Mouse (Mus musculus) CH12.LX (cell line): ENCODE measurements at regions not wholly inside any gene's neighbourhood (a gene's known extent, or its start where the extent isn't known, plus 50 kb on each side); places are given as distances from the start of the nearest gene placed in this dataset.

ENCODE experiments used
- DNase-seq: peaks from one replicate; pipeline ENCODE4 v3.0.0-alpha.2; 2013; ENCODE audit errors: extremely low read depth
- H3K27ac ChIP-seq: 2 replicates; pipeline ENCODE4 v1.5.1; 2012; ENCODE audit warnings: low read depth, mild to moderate bottlenecking, control low read depth, moderate library complexity; ENCODE audit not compliant: insufficient read depth
- H3K27me3 ChIP-seq: replicated peaks from 2 replicates; pipeline ENCODE3; 2012; ENCODE audit warnings: inconsistent platforms
- H3K36me3 ChIP-seq, 2 experiments: replicated peaks in 1 of 2; 2 replicates each; pipeline versions ENCODE3 to v1.6.1; 2012; ENCODE audit warnings: inconsistent platforms in 1 of 2, low read length in 1 of 2, mild to moderate bottlenecking in 1 of 2, mixed read lengths in 1 of 2, moderate library complexity in 1 of 2; ENCODE audit not compliant: control insufficient read depth in 1 of 2, insufficient read depth in 1 of 2
- H3K4me1 ChIP-seq, 2 experiments: 2 replicates each; pipeline ENCODE4 v1.6.1; 2012; ENCODE audit warnings: inconsistent platforms in 1 of 2, moderate library complexity in 1 of 2; ENCODE audit not compliant: insufficient read depth in 2 of 2, control insufficient read depth in 1 of 2
- H3K4me2 ChIP-seq: 2 replicates; pipeline ENCODE4 v1.6.1; 2012; ENCODE audit warnings: low read depth, mild to moderate bottlenecking, control low read depth; ENCODE audit not compliant: poor library complexity, insufficient read depth, severe bottlenecking
- H3K4me3 ChIP-seq, 3 experiments: fragments of 150-350 bp in 1 of 3; sonication (generic) in 1 of 3; replicated peaks in 1 of 3; 2 replicates each; pipeline versions ENCODE3 to v1.5.1; 2011 to 2012; ENCODE audit warnings: low read depth in 2 of 3, low read length in 2 of 3, mild to moderate bottlenecking in 2 of 3, moderate library complexity in 2 of 3, control low read depth in 1 of 3, improper control_type of control experiment in 1 of 3, inconsistent platforms in 1 of 3, mixed read lengths in 1 of 3; ENCODE audit not compliant: poor library complexity in 1 of 3
- H3K79me2 ChIP-seq: replicated peaks from 2 replicates; pipeline ENCODE4 v1.6.1; 2012; ENCODE audit warnings: mild to moderate bottlenecking, moderate library complexity; ENCODE audit not compliant: control insufficient read depth, poor library complexity, insufficient read depth, severe bottlenecking; ENCODE audit errors: extremely low read depth
- H3K9ac ChIP-seq: 2 replicates; pipeline ENCODE4 v1.6.1; 2012; ENCODE audit warnings: low read depth, mild to moderate bottlenecking, control low read depth, moderate library complexity; ENCODE audit not compliant: insufficient read depth
- H3K9me3 ChIP-seq: replicated peaks from 2 replicates; pipeline ENCODE3; 2012; ENCODE audit warnings: low read length, inconsistent platforms, mixed read lengths
- BHLHE40 ChIP-seq: IDR thresholded peaks from 2 replicates; pipeline ENCODE4 v1.6.1; 2011; ENCODE audit warnings: mild to moderate bottlenecking, low read depth, low read length, improper control_type of control experiment
- CHD1 ChIP-seq: IDR thresholded peaks from 2 replicates; pipeline ENCODE4 v1.6.1; 2012; ENCODE audit warnings: low read depth, low read length, improper control_type of control experiment, inconsistent platforms
- CHD2 ChIP-seq: IDR thresholded peaks from 2 replicates; pipeline ENCODE4 v1.6.1; 2011; ENCODE audit warnings: low read length, improper control_type of control experiment
- CTCF ChIP-seq, 2 experiments: IDR thresholded peaks in 1 of 2; conservative IDR thresholded peaks in 1 of 2; 2 replicates each; pipeline ENCODE4 v1.5.1; 2011 to 2012; ENCODE audit warnings: low read depth in 2 of 2, low read length in 2 of 2, improper control_type of control experiment in 1 of 2, inconsistent platforms in 1 of 2, mild to moderate bottlenecking in 1 of 2, moderate library complexity in 1 of 2
- E2F4 ChIP-seq: IDR thresholded peaks from 2 replicates; pipeline ENCODE4 v1.6.1; 2011; ENCODE audit warnings: low read depth, low read length, improper control_type of control experiment; ENCODE audit not compliant: insufficient replicate concordance
- ELF1 ChIP-seq: IDR thresholded peaks from 2 replicates; pipeline ENCODE4 v1.6.1; 2014; ENCODE audit warnings: low read depth, mild to moderate bottlenecking, inconsistent platforms, low read length, improper control_type of control experiment
- EP300 ChIP-seq: IDR thresholded peaks from 2 replicates; pipeline ENCODE4 v1.6.1; 2011; ENCODE audit warnings: low read length, improper control_type of control experiment
- ETS1 ChIP-seq: conservative IDR thresholded peaks from 2 replicates; pipeline ENCODE4 v1.6.1; 2012; ENCODE audit warnings: low read depth, mild to moderate bottlenecking, inconsistent platforms, low read length, improper control_type of control experiment, moderate library complexity
- GABPA ChIP-seq: IDR thresholded peaks from 2 replicates; pipeline ENCODE4 v1.6.1; 2012; ENCODE audit warnings: low read depth, low read length, improper control_type of control experiment, inconsistent platforms; ENCODE audit not compliant: insufficient replicate concordance
- HCFC1 ChIP-seq: IDR thresholded peaks from 2 replicates; pipeline ENCODE4 v1.6.1; 2012; ENCODE audit warnings: low read depth, mild to moderate bottlenecking, inconsistent platforms, low read length, improper control_type of control experiment
- IRF4 ChIP-seq: IDR thresholded peaks from 2 replicates; pipeline ENCODE4 v1.6.1; 2014; ENCODE audit warnings: low read depth, mild to moderate bottlenecking, inconsistent platforms, low read length, improper control_type of control experiment
- JUN ChIP-seq: IDR thresholded peaks from 2 replicates; pipeline ENCODE4 v1.6.1; 2011; ENCODE audit warnings: low read depth, mild to moderate bottlenecking, low read length, improper control_type of control experiment, moderate library complexity; ENCODE audit not compliant: insufficient read depth
- JUND ChIP-seq: conservative IDR thresholded peaks from 2 replicates; pipeline ENCODE4 v1.6.1; 2011; ENCODE audit warnings: low read depth, low read length, improper control_type of control experiment
- KAT2A ChIP-seq: IDR thresholded peaks from 2 replicates; pipeline ENCODE4 v1.6.1; 2012; ENCODE audit warnings: low read length, improper control_type of control experiment, inconsistent platforms; ENCODE audit not compliant: insufficient replicate concordance
- MAFK ChIP-seq: IDR thresholded peaks from 2 replicates; pipeline ENCODE4 v1.6.1; 2011; ENCODE audit warnings: low read length, improper control_type of control experiment; ENCODE audit not compliant: insufficient replicate concordance
- MAX ChIP-seq: IDR thresholded peaks from 2 replicates; pipeline ENCODE4 v1.6.1; 2011; ENCODE audit warnings: low read length, improper control_type of control experiment
- MAZ ChIP-seq: IDR thresholded peaks from 2 replicates; pipeline ENCODE4 v1.6.1; 2012; ENCODE audit warnings: low read depth, mild to moderate bottlenecking, inconsistent platforms, low read length, improper control_type of control experiment, moderate library complexity
- MEF2A ChIP-seq: IDR thresholded peaks from 2 replicates; pipeline ENCODE4 v1.6.1; 2014; ENCODE audit warnings: low read depth, mild to moderate bottlenecking, inconsistent platforms, low read length, improper control_type of control experiment, borderline replicate concordance
- MXI1 ChIP-seq: IDR thresholded peaks from 2 replicates; pipeline ENCODE4 v1.6.1; 2011; ENCODE audit warnings: mild to moderate bottlenecking, low read depth, low read length, improper control_type of control experiment
- MYC ChIP-seq: IDR thresholded peaks from 2 replicates; pipeline ENCODE4 v1.6.1; 2011; ENCODE audit warnings: low read depth, mild to moderate bottlenecking, improper control_type of control experiment, low read length
- NELFE ChIP-seq: IDR thresholded peaks from 2 replicates; pipeline ENCODE4 v1.6.1; 2011; ENCODE audit warnings: low read depth, low read length, improper control_type of control experiment
- NRF1 ChIP-seq: IDR thresholded peaks from 2 replicates; pipeline ENCODE4 v1.6.1; 2014; ENCODE audit warnings: low read depth, mild to moderate bottlenecking, inconsistent platforms, low read length, improper control_type of control experiment, moderate library complexity
- PAX5 ChIP-seq: IDR thresholded peaks from 2 replicates; pipeline ENCODE4 v1.6.1; 2012; ENCODE audit warnings: low read length, inconsistent platforms, mixed read lengths
- POLR2A ChIP-seq: IDR thresholded peaks from 2 replicates; pipeline ENCODE4 v1.6.1; 2011; ENCODE audit warnings: low read depth, mild to moderate bottlenecking, improper control_type of control experiment, low read length
- POLR2AphosphoS2 ChIP-seq: IDR thresholded peaks from 2 replicates; pipeline ENCODE4 v1.6.1; 2011; ENCODE audit warnings: low read depth, low read length, improper control_type of control experiment
- RAD21 ChIP-seq: IDR thresholded peaks from 2 replicates; pipeline ENCODE4 v1.6.1; 2011; ENCODE audit warnings: low read depth, mild to moderate bottlenecking, low read length, improper control_type of control experiment, moderate library complexity
- RCOR1 ChIP-seq: conservative IDR thresholded peaks from 2 replicates; pipeline ENCODE4 v1.6.1; 2012; ENCODE audit warnings: low read depth, mild to moderate bottlenecking, inconsistent platforms, low read length, improper control_type of control experiment
- SIN3A ChIP-seq: IDR thresholded peaks from 2 replicates; pipeline ENCODE4 v1.6.1; 2012; ENCODE audit warnings: low read length, improper control_type of control experiment, inconsistent platforms
- SMC3 ChIP-seq: IDR thresholded peaks from 2 replicates; pipeline ENCODE4 v1.6.1; 2011; ENCODE audit warnings: low read depth, low read length, improper control_type of control experiment
- TBP ChIP-seq: conservative IDR thresholded peaks from 2 replicates; pipeline ENCODE4 v1.6.1; 2011; ENCODE audit warnings: low read depth, low read length, improper control_type of control experiment
- TCF12 ChIP-seq: IDR thresholded peaks from 2 replicates; pipeline ENCODE4 v1.6.1; 2014; ENCODE audit warnings: low read depth, mild to moderate bottlenecking, inconsistent platforms, low read length, improper control_type of control experiment
- UBTF ChIP-seq: IDR thresholded peaks from 2 replicates; pipeline ENCODE4 v1.6.1; 2012; ENCODE audit warnings: low read depth, mild to moderate bottlenecking, inconsistent platforms, low read length, improper control_type of control experiment, moderate library complexity
- USF1 ChIP-seq: IDR thresholded peaks from 2 replicates; pipeline ENCODE4 v1.6.1; 2014; ENCODE audit warnings: low read depth, mild to moderate bottlenecking, inconsistent platforms, low read length, improper control_type of control experiment
- USF2 ChIP-seq: conservative IDR thresholded peaks from 2 replicates; pipeline ENCODE4 v1.6.1; 2011; ENCODE audit warnings: low read depth, low read length, improper control_type of control experiment
- ZC3H11A ChIP-seq: IDR thresholded peaks from 2 replicates; pipeline ENCODE4 v1.6.1; 2012; ENCODE audit warnings: low read depth, mild to moderate bottlenecking, inconsistent platforms, low read length, improper control_type of control experiment
- ZKSCAN1 ChIP-seq: IDR thresholded peaks from 2 replicates; pipeline ENCODE4 v1.6.1; 2012; ENCODE audit warnings: low read depth, inconsistent platforms, low read length, improper control_type of control experiment, borderline replicate concordance
- ZMIZ1 ChIP-seq: IDR thresholded peaks from 2 replicates; pipeline ENCODE4 v1.6.1; 2012; ENCODE audit warnings: low read depth, mild to moderate bottlenecking, inconsistent platforms, low read length, improper control_type of control experiment
- ZNF384 ChIP-seq: IDR thresholded peaks from 2 replicates; pipeline ENCODE4 v1.6.1; 2012; ENCODE audit warnings: low read depth, low read length, improper control_type of control experiment, inconsistent platforms
- dilution Hi-C: fragments of 300-500 bp; cut with MboI; formaldehyde crosslinking; loops from 2 replicates; pipeline ENCODE4 v1.14.3; 2020; ENCODE audit warnings: low sequenced_read_pairs; ENCODE audit not compliant: extremely low pct_unique_long_range_greater_than_20kb, extremely low pct_ligation_motif_present
- in situ Hi-C: fragments of 300-500 bp; cut with MboI; formaldehyde crosslinking; loops from 3 replicates; pipeline ENCODE4 v1.14.3; 2019; ENCODE audit warnings: low sequenced_read_pairs, low pct_ligation_motif_present, low pct_unique_long_range_greater_than_20kb, mixed read lengths

DNA sequence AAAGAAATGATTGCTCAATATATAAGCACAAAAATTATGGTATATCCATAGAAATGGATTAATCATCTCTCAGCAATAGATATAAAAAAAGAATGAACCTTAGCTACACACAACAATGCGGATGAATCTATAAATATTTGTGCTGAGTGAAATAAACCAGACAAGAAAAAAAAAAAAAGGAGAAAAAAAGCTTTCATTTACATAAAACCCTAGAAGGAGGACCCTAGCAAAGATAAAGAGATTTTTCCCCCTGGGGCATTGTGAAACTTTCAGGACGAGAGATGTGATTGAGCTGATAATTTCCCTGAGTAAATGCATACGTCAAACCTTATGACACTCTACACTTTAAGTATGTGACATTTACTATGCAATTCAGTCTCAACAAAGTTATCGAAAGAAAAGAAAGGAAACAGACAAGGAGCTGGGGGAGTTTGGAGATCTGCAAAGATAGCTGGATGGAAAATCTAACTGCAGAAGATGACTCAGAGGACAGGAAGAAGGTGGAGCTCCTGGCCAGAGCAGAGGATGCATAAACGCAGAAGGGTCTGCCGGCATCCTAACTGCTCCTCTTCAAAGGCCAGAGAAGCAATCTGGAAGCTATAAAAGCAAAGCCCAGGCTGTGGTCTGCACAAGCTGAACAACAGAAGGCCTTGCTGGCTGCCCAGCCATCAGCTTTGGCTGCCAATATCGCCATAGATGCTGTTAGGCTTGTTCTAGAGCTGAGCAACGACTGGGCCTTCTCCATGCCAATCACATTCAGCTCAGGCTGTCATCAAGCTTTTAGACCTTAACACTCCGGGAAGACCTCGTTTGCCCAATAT is 115.6 kb upstream of the Nabp1 start:
- no peaks in the 10 kb centered on the region for H3K27me3 ChIP-seq
- H3K4me1 ChIP-seq = peaks cover 0 to 34% of the 10 kb centered on the region in 2 experiments; a peak in 3 of 4 replicates
- TF ChIP-seq ETS1 = peak; percentile 58
- 0 out of 2 replicates have a peak, but pooled peaks have one; percentile 45 for TF ChIP-seq TCF12
- TF ChIP-seq ZMIZ1 = no peak
- TF ChIP-seq JUND = peak; percentile 77
- no peak for TF ChIP-seq GABPA
- no peak for TF ChIP-seq CTCF (conservative IDR thresholded peaks at IDR 0.05 in 1 of 2, IDR thresholded peaks at IDR 0.05 in 1 of 2; ENCODE audit: low read depth in 2 of 2, low read length in 2 of 2)
- peak; percentile 44 for TF ChIP-seq IRF4
- no peak for TF ChIP-seq MXI1
- TF ChIP-seq ZC3H11A = no peak
- TF ChIP-seq BHLHE40 = no peak
- TF ChIP-seq CHD2 = no peak
- TF ChIP-seq MAFK = no peak
- 0 out of 2 replicates have a peak, but pooled peaks have one; percentile 17 for TF ChIP-seq RCOR1
- TF ChIP-seq TBP = 0 out of 2 replicates have a peak, but pooled peaks have one; percentile 24
- TF ChIP-seq ELF1 = peak; percentile 51; the same call in 1 of the 2 replicates
- no peak for TF ChIP-seq PAX5
- no peak for TF ChIP-seq UBTF
- TF ChIP-seq MYC = no peak
- no peak for TF ChIP-seq POLR2AphosphoS2
- no peak for TF ChIP-seq HCFC1
- TF ChIP-seq SIN3A = no peak; the same call in 1 of the 2 replicates
- TF ChIP-seq KAT2A = no peak
- TF ChIP-seq E2F4 = no peak
- TF ChIP-seq SMC3 = no peak; the same call in 1 of the 2 replicates
- no peak for TF ChIP-seq NRF1
- peak; percentile 53; the same call in 1 of the 2 replicates for TF ChIP-seq POLR2A
- peak; percentile 91 for TF ChIP-seq ZNF384
- peak; percentile 78 for TF ChIP-seq EP300
- no peak for TF ChIP-seq USF1
- TF ChIP-seq RAD21 = no peak
- TF ChIP-seq ZKSCAN1 = no peak
- TF ChIP-seq CHD1 = no peak
- peak; percentile 71 for TF ChIP-seq JUN
- TF ChIP-seq USF2 = no peak
- TF ChIP-seq MEF2A = peak; percentile 79
- TF ChIP-seq MAX = no peak
- TF ChIP-seq NELFE = no peak
- TF ChIP-seq MAZ = no peak
- TF ChIP-seq, all 38 proteins: peak for 12
- dilution Hi-C loops = no loop called here
- peak; percentile 60 for DNase-seq
- Histone ChIP-seq H3K4me2 (peak overlapping the region; percentile 16), H3K79me2 (no peaks in the 10 kb centered on the region), H3K36me3 (no peaks in the 10 kb centered on the region), H3K9ac (peak overlapping the region; percentile 12; the same call in 1 of the 2 replicates), H3K27ac (peak overlapping the region; percentile 13; the same call in 1 of the 2 replicates), H3K9me3 (no peaks in the 10 kb centered on the region), H3K4me3 (no peak overlapping the region)
- in situ Hi-C loops = no loop called here
